Mouse (Mus musculus): ENCODE data around the gene Cpd. TPM values are rescaled to one million over a fixed set of nuclear protein-coding genes. Genes with fewer than 3 reads are reported as not detected.

Gene Cpd
- polyA plus RNA-seq (2015; fragmentation: Nextera tagmentation; extraction: Ambion mirVana) = 7.0 and 7.4 TPM in 2 replicates

DNA sequence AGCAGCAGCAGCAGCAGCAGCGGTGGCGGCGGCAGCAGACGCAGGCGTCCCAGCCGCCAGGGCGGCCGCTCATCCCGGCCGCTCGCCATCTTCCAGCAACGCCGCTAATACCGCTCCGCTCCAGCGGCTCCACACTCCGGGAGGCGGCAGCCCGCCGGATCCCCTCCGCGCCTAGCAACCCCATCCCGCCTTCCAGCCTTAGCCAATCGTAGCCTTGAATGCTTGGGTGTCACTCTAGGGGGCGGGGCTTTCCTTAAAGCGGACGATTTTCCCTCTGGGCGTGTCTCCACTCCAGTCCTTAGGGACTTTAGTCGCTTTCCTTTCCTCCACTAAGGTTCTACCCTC, at the start of gene Cpd:
TSS of gene Cpd (minus strand) at position 141 of the 345 bp plus-strand sequence.
- Histone ChIP-seq H3K9ac (replicated peaks; ENCODE audit: low read depth, low read length) (peak within 1 kb of the TSS; percentile 88), H3K36me3 (ENCODE audit: control insufficient read depth, insufficient read depth) (no peaks in the 10 kb centered on the region), H3K27me3 (replicated peaks; ENCODE audit: control insufficient read depth, insufficient read depth, low read length) (no peaks in the 10 kb centered on the region), H3K4me3 (replicated peaks; ENCODE audit: low read length) (peak within 1 kb of the TSS; percentile 93), H3K27ac (ENCODE audit: low read length) (peak within 1 kb of the TSS; percentile 85), H3K9me3 (ENCODE audit: control insufficient read depth, low read length) (no peaks in the 10 kb centered on the region), H3K4me2 (ENCODE audit: low read length) (peak within 1 kb of the TSS; percentile 93), H3K4me1 (replicated peaks; ENCODE audit: control insufficient read depth, insufficient read depth, low read length) (peaks cover 29% of the 10 kb centered on the region)
- peak; percentile 100 for ATAC-seq
- under 1% methylated on average over 29 of the region's 29 CpGs for WGBS

DNA sequence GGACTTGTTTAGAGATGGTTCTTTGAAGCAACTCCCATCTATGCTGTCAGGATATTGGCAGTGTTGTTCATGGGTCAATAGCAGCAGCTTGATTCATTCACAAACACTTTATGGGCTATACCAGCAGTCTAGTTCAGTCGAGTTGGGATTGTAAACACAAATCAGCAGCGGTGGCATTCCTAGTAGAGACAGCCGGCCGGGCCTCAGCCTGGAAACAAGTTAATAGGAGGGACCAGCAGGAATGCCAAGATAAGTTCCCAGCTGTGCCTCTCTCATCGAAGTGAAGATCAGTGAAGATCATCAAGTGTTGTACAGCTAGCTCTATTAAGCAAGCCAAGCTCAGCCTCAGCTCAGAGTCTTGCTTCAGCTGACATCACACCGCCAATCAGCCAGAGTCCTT, 49.5 kb upstream of the Cpd start:
- ATAC-seq = no peak
- Histone ChIP-seq H3K27ac (ENCODE audit: low read length) (no peak overlapping the region), H3K9me3 (ENCODE audit: control insufficient read depth, low read length) (no peaks in the 10 kb centered on the region), H3K4me1 (replicated peaks; ENCODE audit: control insufficient read depth, insufficient read depth, low read length) (no peaks in the 10 kb centered on the region), H3K9ac (replicated peaks; ENCODE audit: low read depth, low read length) (no peak overlapping the region), H3K4me3 (replicated peaks; ENCODE audit: low read length) (no peak overlapping the region), H3K4me2 (ENCODE audit: low read length) (no peak overlapping the region), H3K27me3 (replicated peaks; ENCODE audit: control insufficient read depth, insufficient read depth, low read length) (no peaks in the 10 kb centered on the region), H3K36me3 (ENCODE audit: control insufficient read depth, insufficient read depth) (no peaks in the 10 kb centered on the region)
- WGBS = 77% methylated on average over 6 of the region's 6 CpGs

DNA sequence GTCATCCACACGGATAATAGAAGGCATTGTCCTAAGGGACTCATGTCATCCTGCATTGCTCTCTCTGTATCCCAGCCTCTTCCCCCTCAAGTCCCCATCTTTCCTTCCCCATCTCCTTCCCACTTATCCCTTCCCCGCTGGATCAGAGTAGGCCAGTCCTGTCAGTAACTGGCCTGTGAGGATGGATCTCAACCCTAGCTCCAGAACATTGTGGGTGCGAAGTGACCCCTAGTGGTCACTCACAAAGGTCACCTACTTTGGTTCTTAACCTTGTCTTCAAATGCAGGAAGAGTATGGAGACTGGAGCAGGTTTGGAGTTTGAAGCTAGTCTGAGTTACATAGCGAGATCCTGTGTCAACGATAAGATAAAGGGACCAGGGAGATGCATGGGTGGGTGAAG, 47.4 kb upstream of the Cpd start:
- Histone ChIP-seq H3K4me3 (replicated peaks; ENCODE audit: low read length) (no peak overlapping the region), H3K4me2 (ENCODE audit: low read length) (no peak overlapping the region), H3K9ac (replicated peaks; ENCODE audit: low read depth, low read length) (no peak overlapping the region), H3K27ac (ENCODE audit: low read length) (no peak overlapping the region), H3K27me3 (replicated peaks; ENCODE audit: control insufficient read depth, insufficient read depth, low read length) (no peaks in the 10 kb centered on the region), H3K9me3 (ENCODE audit: control insufficient read depth, low read length) (no peaks in the 10 kb centered on the region), H3K4me1 (replicated peaks; ENCODE audit: control insufficient read depth, insufficient read depth, low read length) (no peaks in the 10 kb centered on the region), H3K36me3 (ENCODE audit: control insufficient read depth, insufficient read depth) (no peaks in the 10 kb centered on the region)
- 42% methylated on average over 5 of the region's 5 CpGs for WGBS
- ATAC-seq = no peak

DNA sequence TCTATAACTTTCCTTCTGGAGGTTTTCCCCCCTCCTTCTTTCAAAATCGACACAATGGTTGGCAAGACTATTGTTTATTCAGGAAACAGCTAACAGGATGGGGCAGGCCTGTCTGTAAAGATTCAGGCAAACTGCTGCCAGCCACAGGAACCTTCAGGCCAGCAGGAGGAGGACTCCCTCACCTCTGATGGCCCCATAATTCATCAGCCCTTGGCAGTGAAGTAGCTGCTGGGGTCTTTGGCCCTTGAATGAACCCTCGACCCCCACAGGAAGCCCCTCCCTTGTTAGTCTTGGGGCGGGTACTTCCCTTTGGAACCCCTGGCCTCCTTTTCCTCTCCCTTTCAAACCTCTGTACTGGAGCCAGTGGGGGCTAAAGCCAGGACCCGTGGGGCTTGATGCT, 46.8 kb upstream of the Cpd start:
- WGBS = 40% methylated on average over 4 of the region's 4 CpGs
- H3K9me3 ChIP-seq (ENCODE audit: control insufficient read depth, low read length) = no peaks in the 10 kb centered on the region
- no peaks in the 10 kb centered on the region for H3K27me3 ChIP-seq (replicated peaks; ENCODE audit: control insufficient read depth, insufficient read depth, low read length)
- H3K4me1 ChIP-seq (replicated peaks; ENCODE audit: control insufficient read depth, insufficient read depth, low read length) = no peaks in the 10 kb centered on the region
- no peak overlapping the region for H3K4me2 ChIP-seq (ENCODE audit: low read length)
- H3K27ac ChIP-seq (ENCODE audit: low read length) = no peak overlapping the region
- H3K4me3 ChIP-seq (replicated peaks; ENCODE audit: low read length) = no peak overlapping the region
- H3K9ac ChIP-seq (replicated peaks; ENCODE audit: low read depth, low read length) = no peak overlapping the region
- no peaks in the 10 kb centered on the region for H3K36me3 ChIP-seq (ENCODE audit: control insufficient read depth, insufficient read depth)
- ATAC-seq = no peak

DNA sequence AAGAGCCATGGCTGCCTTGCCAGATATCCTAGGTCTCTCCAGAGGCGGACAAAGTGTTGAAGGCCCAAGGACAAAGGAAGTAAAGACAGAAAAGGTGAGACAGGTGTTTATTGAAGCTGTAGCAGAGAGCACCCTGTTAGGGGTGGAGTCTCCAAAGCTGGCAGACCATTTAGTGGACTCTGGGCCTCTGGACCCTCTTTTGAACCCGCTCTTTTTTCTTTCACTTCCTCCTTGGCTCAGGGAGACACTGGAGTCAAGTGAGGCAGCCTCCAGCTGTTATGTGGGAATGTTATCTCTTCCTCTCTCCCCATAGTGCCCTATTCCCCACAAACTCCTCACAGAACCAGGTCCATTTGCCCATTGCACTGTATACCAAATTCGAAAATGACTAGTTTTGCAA, 46.2 kb upstream of the Cpd start:
- 83% methylated on average over 3 of the region's 3 CpGs for WGBS
- Histone ChIP-seq H3K9me3 (ENCODE audit: control insufficient read depth, low read length) (no peaks in the 10 kb centered on the region), H3K4me2 (ENCODE audit: low read length) (no peak overlapping the region), H3K9ac (replicated peaks; ENCODE audit: low read depth, low read length) (no peak overlapping the region), H3K36me3 (ENCODE audit: control insufficient read depth, insufficient read depth) (no peaks in the 10 kb centered on the region), H3K27me3 (replicated peaks; ENCODE audit: control insufficient read depth, insufficient read depth, low read length) (no peaks in the 10 kb centered on the region), H3K27ac (ENCODE audit: low read length) (no peak overlapping the region), H3K4me3 (replicated peaks; ENCODE audit: low read length) (no peak overlapping the region), H3K4me1 (replicated peaks; ENCODE audit: control insufficient read depth, insufficient read depth, low read length) (no peaks in the 10 kb centered on the region)
- ATAC-seq = no peak

DNA sequence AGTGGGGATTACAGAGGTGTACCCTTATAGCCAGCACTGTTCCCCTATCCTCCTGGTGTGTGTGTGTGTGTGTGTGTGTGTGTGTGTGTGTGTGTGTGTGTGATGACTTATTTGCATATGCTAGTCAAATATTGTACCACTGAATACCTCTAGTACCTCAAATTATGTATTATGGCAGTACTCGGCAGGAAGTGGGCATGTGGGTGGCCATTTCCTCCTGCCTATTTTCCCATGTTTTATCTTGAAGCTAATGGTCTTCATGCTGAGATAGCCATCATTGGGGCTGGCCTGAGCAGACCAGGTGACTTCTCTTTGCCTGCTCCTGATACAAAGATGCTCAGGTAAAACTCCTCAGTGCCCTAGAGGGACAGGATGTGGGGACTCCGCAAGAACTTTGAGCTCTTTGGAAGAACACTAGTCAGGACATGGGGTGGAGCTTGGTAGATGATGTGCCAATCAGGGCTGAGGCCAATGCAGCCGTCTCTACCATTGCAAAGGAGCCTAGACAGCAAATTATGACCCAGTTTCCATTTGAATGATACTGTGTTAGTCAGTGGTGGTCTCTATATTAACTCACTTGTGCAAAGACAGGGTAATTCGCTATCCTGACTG, 45.0 kb upstream of the Cpd start:
- Histone ChIP-seq H3K27ac (ENCODE audit: low read length) (no peak overlapping the region), H3K4me2 (ENCODE audit: low read length) (no peak overlapping the region), H3K9ac (replicated peaks; ENCODE audit: low read depth, low read length) (no peak overlapping the region), H3K27me3 (replicated peaks; ENCODE audit: control insufficient read depth, insufficient read depth, low read length) (no peaks in the 10 kb centered on the region), H3K4me1 (replicated peaks; ENCODE audit: control insufficient read depth, insufficient read depth, low read length) (no peaks in the 10 kb centered on the region), H3K4me3 (replicated peaks; ENCODE audit: low read length) (no peak overlapping the region), H3K36me3 (ENCODE audit: control insufficient read depth, insufficient read depth) (no peaks in the 10 kb centered on the region), H3K9me3 (ENCODE audit: control insufficient read depth, low read length) (no peaks in the 10 kb centered on the region)
- 79% methylated on average over 4 of the region's 4 CpGs for WGBS
- no peak for ATAC-seq

DNA sequence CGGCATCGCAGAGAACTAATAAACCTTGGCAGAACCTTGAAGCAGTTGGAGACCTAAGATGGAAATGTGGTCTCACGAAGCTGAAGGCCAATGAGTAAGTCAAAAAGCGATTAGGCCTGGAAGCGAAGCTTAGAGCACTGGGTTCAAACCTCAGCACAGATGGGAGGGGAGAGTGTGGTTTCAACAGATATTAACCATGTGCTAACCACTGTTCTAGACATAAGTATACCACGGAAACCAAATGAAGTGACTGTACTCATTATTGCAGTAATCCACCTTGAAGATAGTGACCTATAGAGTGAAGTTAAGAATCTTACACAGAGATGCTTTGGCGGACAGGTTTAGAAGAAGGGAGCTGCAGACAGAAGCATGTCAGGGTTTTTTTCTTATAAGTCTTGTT, 44.4 kb upstream of the Cpd start:
- WGBS = 90% methylated on average over 7 of the region's 7 CpGs

DNA sequence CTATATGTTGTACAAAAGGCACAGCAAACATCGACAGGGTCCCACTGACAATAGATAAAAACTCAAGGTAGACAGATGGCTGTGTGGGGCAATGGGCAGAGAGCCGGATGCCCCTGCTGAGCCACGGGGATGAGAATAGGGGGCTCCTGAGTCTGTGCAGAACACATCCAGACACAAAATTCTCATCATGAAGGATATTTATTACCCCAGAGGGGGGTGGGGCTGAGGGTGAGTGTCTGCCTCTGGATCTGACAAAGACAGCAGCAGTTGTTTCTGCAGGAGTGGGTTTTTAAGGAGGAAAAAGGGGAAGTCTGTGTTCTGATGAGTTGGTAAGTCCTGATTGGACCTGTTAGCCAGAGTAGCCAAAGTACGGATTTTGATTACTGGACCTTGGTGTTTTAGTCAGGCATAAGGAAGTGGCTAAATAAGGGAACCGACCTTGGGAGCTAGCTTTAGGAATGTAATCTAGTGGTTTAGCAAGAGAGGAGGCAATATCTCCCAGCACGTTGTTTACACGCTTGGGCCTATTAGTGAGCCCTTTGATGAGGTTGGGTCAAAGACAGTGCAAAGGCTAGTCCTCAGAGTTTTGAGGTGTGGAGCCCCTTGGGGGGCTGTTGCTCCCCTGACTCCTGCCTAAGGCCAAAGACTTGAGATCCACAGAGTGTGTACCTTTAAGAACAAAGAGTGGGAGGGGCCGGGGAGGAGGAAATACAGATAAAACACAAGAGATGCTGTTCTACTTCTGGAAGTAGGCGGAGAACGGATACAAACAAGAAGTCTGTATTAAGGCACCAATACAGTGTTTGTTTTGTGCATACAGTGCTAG, 42.7 kb upstream of the Cpd start:
- 72% methylated on average over 10 of the region's 10 CpGs for WGBS

More for the DNA sequence above, 44.4 kb upstream of the Cpd start:
- no peak for ATAC-seq
- H3K27ac ChIP-seq (ENCODE audit: low read length) = no peak overlapping the region
- no peak overlapping the region for H3K9ac ChIP-seq (replicated peaks; ENCODE audit: low read depth, low read length)
- H3K27me3 ChIP-seq (replicated peaks; ENCODE audit: control insufficient read depth, insufficient read depth, low read length) = no peaks in the 10 kb centered on the region
- H3K4me2 ChIP-seq (ENCODE audit: low read length) = no peak overlapping the region
- no peaks in the 10 kb centered on the region for H3K36me3 ChIP-seq (ENCODE audit: control insufficient read depth, insufficient read depth)
- no peaks in the 10 kb centered on the region for H3K9me3 ChIP-seq (ENCODE audit: control insufficient read depth, low read length)
- H3K4me3 ChIP-seq (replicated peaks; ENCODE audit: low read length) = no peak overlapping the region
- H3K4me1 ChIP-seq (replicated peaks; ENCODE audit: control insufficient read depth, insufficient read depth, low read length) = no peaks in the 10 kb centered on the region

DNA sequence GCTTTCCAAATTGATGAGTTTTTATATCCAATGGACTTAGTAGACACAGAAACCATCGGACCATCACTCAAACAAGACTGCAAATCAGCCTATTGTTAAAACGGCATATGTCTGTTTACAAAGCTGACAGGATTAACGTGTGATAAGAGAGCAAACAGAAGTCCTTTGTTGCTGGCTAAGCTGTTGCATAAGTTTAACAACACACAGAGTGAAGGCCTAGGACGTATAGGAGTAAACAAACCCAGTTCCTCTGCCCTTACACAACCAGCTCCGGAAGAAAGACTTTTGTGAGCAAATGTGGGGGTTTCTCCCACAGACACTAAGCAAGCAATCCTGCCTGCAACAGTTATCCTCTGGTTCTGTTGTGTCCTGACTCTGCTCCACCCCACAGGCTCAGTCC, 37.6 kb upstream of the Cpd start:
- 35% methylated on average over 5 of the region's 5 CpGs for WGBS
- H3K9me3 ChIP-seq (ENCODE audit: control insufficient read depth, low read length) = no peaks in the 10 kb centered on the region
- no peaks in the 10 kb centered on the region for H3K36me3 ChIP-seq (ENCODE audit: control insufficient read depth, insufficient read depth)
- H3K4me3 ChIP-seq (replicated peaks; ENCODE audit: low read length) = no peak overlapping the region
- H3K9ac ChIP-seq (replicated peaks; ENCODE audit: low read depth, low read length) = no peak overlapping the region
- H3K27ac ChIP-seq (ENCODE audit: low read length) = no peak overlapping the region
- H3K27me3 ChIP-seq (replicated peaks; ENCODE audit: control insufficient read depth, insufficient read depth, low read length) = no peaks in the 10 kb centered on the region
- no peaks in the 10 kb centered on the region for H3K4me1 ChIP-seq (replicated peaks; ENCODE audit: control insufficient read depth, insufficient read depth, low read length)
- no peak for ATAC-seq
- no peak overlapping the region for H3K4me2 ChIP-seq (ENCODE audit: low read length)

More for the DNA sequence above, 42.7 kb upstream of the Cpd start:
- Histone ChIP-seq H3K27ac (ENCODE audit: low read length) (no peak overlapping the region), H3K4me2 (ENCODE audit: low read length) (no peak overlapping the region), H3K9ac (replicated peaks; ENCODE audit: low read depth, low read length) (no peak overlapping the region), H3K4me3 (replicated peaks; ENCODE audit: low read length) (no peak overlapping the region), H3K4me1 (replicated peaks; ENCODE audit: control insufficient read depth, insufficient read depth, low read length) (no peaks in the 10 kb centered on the region), H3K36me3 (ENCODE audit: control insufficient read depth, insufficient read depth) (no peaks in the 10 kb centered on the region), H3K27me3 (replicated peaks; ENCODE audit: control insufficient read depth, insufficient read depth, low read length) (no peaks in the 10 kb centered on the region), H3K9me3 (ENCODE audit: control insufficient read depth, low read length) (no peaks in the 10 kb centered on the region)
- no peak for ATAC-seq

Measured in forebrain, embryonic 16.5 days (tissue).